Mouse (Mus musculus) urinary bladder, postnatal 10 days (tissue): ENCODE results near the gene Glyat.

Experiments
- DNase-seq: peaks from one replicate; pipeline ENCODE4 v3.0.0; 2022; ENCODE audit warnings: low spot score

Glyat gene

DNA sequence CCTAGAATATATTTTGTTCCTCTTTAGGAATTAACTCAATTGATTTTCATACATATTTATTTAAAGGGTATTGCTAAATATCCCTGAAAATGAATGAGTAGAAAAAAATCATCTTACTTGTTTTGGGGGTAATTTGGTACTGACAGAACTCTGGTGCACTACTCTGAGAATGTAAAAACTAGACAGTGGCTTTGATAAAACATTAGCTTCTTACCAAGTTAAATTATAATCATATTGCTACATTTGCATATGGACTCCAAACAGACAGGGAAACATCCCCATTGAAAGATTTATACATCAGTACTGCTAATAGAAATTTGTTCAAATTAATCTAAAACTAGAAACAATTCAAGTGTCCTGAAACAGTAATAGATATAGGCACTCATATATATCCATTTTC, 52.1 kb downstream of the Glyat start:
- DNase-seq: no peak

DNA sequence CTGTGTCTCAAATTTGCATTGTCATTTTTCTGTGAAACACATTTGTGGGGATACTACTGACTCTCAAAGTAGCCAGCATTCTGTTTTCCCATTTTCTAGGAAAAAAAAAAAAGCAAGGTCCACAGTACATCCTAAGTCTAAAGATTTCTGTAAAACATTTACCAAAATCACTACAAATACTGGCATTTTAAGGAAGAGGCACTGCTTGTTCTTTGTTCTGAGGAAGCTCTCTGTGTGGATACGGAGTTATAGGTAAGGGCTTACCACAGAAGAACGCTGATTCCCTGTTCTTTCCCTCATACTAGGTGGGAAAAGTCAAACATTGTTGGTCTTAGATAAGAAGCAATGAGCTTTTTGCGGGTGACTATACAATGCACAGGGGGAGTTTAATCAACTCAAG, 62.5 kb downstream of the Glyat start, which contains the start of gene Keg1:
TSS of gene Keg1 (plus strand) at position 197 of the 400 bp plus-strand sequence.
- no peak for DNase-seq

DNA sequence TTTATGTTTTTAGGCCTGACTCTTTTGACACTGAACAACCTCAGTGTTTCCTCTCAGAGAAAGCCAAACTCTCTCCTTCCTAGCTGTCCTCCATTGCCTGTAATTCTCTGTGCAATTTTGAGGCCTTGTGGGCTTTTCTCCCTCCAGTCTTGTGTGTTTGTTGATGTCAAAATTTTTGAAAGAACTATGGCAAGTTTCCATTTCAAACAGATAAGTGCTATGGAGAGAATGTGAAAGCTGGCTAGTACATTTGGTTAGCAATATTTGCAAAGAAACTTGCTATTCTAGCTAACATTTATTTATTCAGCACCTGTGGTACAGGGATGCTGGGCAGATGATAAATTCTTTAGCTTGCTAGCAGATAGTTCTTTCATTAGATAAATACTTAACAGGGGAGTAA, 63.1 kb downstream of the Glyat start:
- no peak for DNase-seq
